ENCODE assay signal across 17 mouse cellular contexts in the genomic region with DNA sequence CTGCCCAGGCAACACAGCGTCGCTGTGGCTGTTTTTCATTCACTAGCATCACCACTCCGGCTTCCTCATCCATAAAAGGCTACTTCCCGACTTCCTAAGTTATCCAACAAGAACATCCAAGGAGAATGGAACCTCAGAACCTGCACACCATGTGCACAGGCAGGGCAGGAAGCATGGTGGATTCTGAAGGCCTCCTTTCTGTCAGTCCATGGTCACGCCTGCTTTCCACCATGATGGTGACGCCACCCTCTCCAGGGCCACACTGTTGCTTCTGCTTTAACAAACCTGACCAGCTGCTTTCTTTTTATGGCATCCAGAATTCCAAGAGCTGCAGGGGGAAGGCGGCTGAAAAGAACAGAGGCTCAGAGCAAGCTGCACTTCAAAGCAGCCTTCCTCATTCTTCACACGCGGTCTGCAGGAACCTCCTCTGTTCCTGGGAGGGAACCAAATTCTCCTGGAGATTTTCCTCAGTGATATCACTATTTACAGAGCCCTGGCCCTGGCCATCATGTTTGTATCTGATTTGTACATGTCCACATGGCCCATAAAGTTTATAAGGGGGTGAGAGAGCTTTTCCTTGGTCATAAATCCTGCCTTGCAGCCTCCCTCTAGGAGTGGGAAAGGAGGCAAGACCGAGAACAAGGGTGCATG.
DNase-seq lines count a peak whose midpoint lies in the region; ATAC-seq lines count a peak whose summit lies in the region.
"Had no signal": no experiment of that assay in that cellular context is flagged by ENCODE, and none has a peak within 500 bp of the region (broad histone marks: within the 10 kb centered on the region; RNA-seq: fewer than 3 reads in every experiment).

No protein-coding gene starts in this region.

- H3K27ac ChIP-seq in hindbrain, embryonic 10.5 days = peak overlapping the region; percentile 76
- no peak overlapping the region for H3K27ac ChIP-seq in hindbrain, embryonic 14.5 days
- H3K27ac ChIP-seq in midbrain, embryonic 11.5 days (ENCODE audit: low read depth, low read length) = 0 out of 2 replicates have a peak overlapping the region, but pooled peaks have one; percentile 27
- H3K27ac ChIP-seq in midbrain, embryonic 15.5 days = no peak overlapping the region
- peak overlapping the region; percentile 41 for H3K27ac ChIP-seq in embryonic facial prominence, embryonic 13.5 days
- peak overlapping the region; percentile 56 for H3K27ac ChIP-seq in limb, embryonic 10.5 days
- H3K27ac ChIP-seq: liver, embryonic 15.5 days had no signal

- no peak for ATAC-seq in hindbrain, embryonic 14.5 days (ENCODE audit: low FRiP score)
- ATAC-seq in midbrain, embryonic 11.5 days (ENCODE audit: low FRiP score) = no peak
- ATAC-seq in midbrain, embryonic 15.5 days (replicated peaks) = no peak
- no peak for ATAC-seq in embryonic facial prominence, embryonic 13.5 days (ENCODE audit: insufficient number of reproducible peaks, insufficient read depth, low FRiP score, low TSS enrichment, low read depth)
- ATAC-seq: forebrain, embryonic 16.5 days; hindbrain, embryonic 16.5 days had no signal

- no peak overlapping the region for H3K4me3 ChIP-seq in hindbrain, embryonic 10.5 days
- no peak overlapping the region for H3K4me3 ChIP-seq in hindbrain, embryonic 14.5 days (replicated peaks; ENCODE audit: low read length)
- no peak overlapping the region for H3K4me3 ChIP-seq in midbrain, embryonic 11.5 days (ENCODE audit: low read depth, low read length)
- H3K4me3 ChIP-seq in midbrain, embryonic 15.5 days = no peak overlapping the region
- H3K4me3 ChIP-seq in embryonic facial prominence, embryonic 13.5 days = no peak overlapping the region
- no peak overlapping the region for H3K4me3 ChIP-seq in limb, embryonic 10.5 days
- H3K4me3 ChIP-seq: liver, embryonic 15.5 days had no signal

- no peak overlapping the region for H3K4me2 ChIP-seq in hindbrain, embryonic 14.5 days (replicated peaks)
- no peak overlapping the region for H3K4me2 ChIP-seq in midbrain, embryonic 11.5 days
- no peak overlapping the region for H3K4me2 ChIP-seq in midbrain, embryonic 15.5 days
- H3K4me2 ChIP-seq in embryonic facial prominence, embryonic 13.5 days = no peak overlapping the region
- H3K4me2 ChIP-seq: liver, embryonic 15.5 days had no signal

- no peak for DNase-seq in hindbrain, embryonic 10.5 days (ENCODE audit: low spot score)
- no peak for DNase-seq in hindbrain, embryonic 14.5 days (ENCODE audit: low spot score)
- peak; percentile 82 for DNase-seq in midbrain, embryonic 11.5 days (ENCODE audit: low spot score, missing footprints)
- DNase-seq in limb, embryonic 10.5 days (ENCODE audit: low spot score) = peak; percentile 50
- DNase-seq in gastrocnemius, postnatal 25 days = no peak
- DNase-seq in gastrocnemius, postnatal 36 days = no peak
- DNase-seq: adrenal gland, adult 2 months; cerebellum, adult 9-10 months; gastrocnemius, postnatal 14 days; lung, postnatal 14 days; right cerebral cortex, postnatal 14 days; thymus, adult 18-20 months had no signal

- no peaks in the 10 kb centered on the region for H3K9me3 ChIP-seq in hindbrain, embryonic 10.5 days
- no peaks in the 10 kb centered on the region for H3K9me3 ChIP-seq in hindbrain, embryonic 14.5 days (ENCODE audit: control insufficient read depth, low read length)
- H3K9me3 ChIP-seq in midbrain, embryonic 11.5 days (ENCODE audit: control insufficient read depth, low read length) = no peaks in the 10 kb centered on the region
- H3K9me3 ChIP-seq in midbrain, embryonic 15.5 days = no peaks in the 10 kb centered on the region
- 0 out of 2 replicates have a peak, but pooled peaks cover 3% of the 10 kb centered on the region for H3K9me3 ChIP-seq in embryonic facial prominence, embryonic 13.5 days
- no peaks in the 10 kb centered on the region for H3K9me3 ChIP-seq in limb, embryonic 10.5 days (replicated peaks)
- H3K9me3 ChIP-seq: liver, embryonic 15.5 days had no signal

- H3K4me1 ChIP-seq in hindbrain, embryonic 10.5 days (replicated peaks) = peaks cover 74% of the 10 kb centered on the region
- H3K4me1 ChIP-seq in hindbrain, embryonic 14.5 days (replicated peaks; ENCODE audit: control insufficient read depth, insufficient read depth, low read length) = peaks cover 53% of the 10 kb centered on the region
- peaks cover 47% of the 10 kb centered on the region for H3K4me1 ChIP-seq in midbrain, embryonic 11.5 days (ENCODE audit: control insufficient read depth, insufficient read depth, low read length)
- H3K4me1 ChIP-seq in midbrain, embryonic 15.5 days = peaks cover 61% of the 10 kb centered on the region
- peaks cover 73% of the 10 kb centered on the region for H3K4me1 ChIP-seq in embryonic facial prominence, embryonic 13.5 days
- peaks cover 63% of the 10 kb centered on the region for H3K4me1 ChIP-seq in limb, embryonic 10.5 days

- no peaks in the 10 kb centered on the region for H3K27me3 ChIP-seq in hindbrain, embryonic 10.5 days (ENCODE audit: insufficient read depth, poor library complexity, severe bottlenecking)
- no peaks in the 10 kb centered on the region for H3K27me3 ChIP-seq in hindbrain, embryonic 14.5 days (ENCODE audit: control insufficient read depth, insufficient read depth, low read length)
- H3K27me3 ChIP-seq in midbrain, embryonic 11.5 days (ENCODE audit: control insufficient read depth, insufficient read depth, low read length) = no peaks in the 10 kb centered on the region
- H3K27me3 ChIP-seq in midbrain, embryonic 15.5 days (replicated peaks) = no peaks in the 10 kb centered on the region
- H3K27me3 ChIP-seq in embryonic facial prominence, embryonic 13.5 days = peaks cover 12% of the 10 kb centered on the region
- H3K27me3 ChIP-seq in limb, embryonic 10.5 days (ENCODE audit: low read depth, poor library complexity, severe bottlenecking) = peaks cover 11% of the 10 kb centered on the region; the same call in 1 of the 2 replicates

- no peak overlapping the region for H3K9ac ChIP-seq in hindbrain, embryonic 14.5 days
- H3K9ac ChIP-seq in midbrain, embryonic 11.5 days (ENCODE audit: low read length) = no peak overlapping the region
- H3K9ac ChIP-seq in midbrain, embryonic 15.5 days = no peak overlapping the region
- H3K9ac ChIP-seq in embryonic facial prominence, embryonic 13.5 days = no peak overlapping the region
- H3K9ac ChIP-seq: liver, embryonic 15.5 days had no signal

- H3K36me3 ChIP-seq in hindbrain, embryonic 10.5 days = no peaks in the 10 kb centered on the region
- no peaks in the 10 kb centered on the region for H3K36me3 ChIP-seq in hindbrain, embryonic 14.5 days (replicated peaks; ENCODE audit: control insufficient read depth, insufficient read depth)
- H3K36me3 ChIP-seq in midbrain, embryonic 11.5 days (ENCODE audit: control insufficient read depth, insufficient read depth, low read length) = no peaks in the 10 kb centered on the region
- no peaks in the 10 kb centered on the region for H3K36me3 ChIP-seq in midbrain, embryonic 15.5 days (replicated peaks)
- H3K36me3 ChIP-seq in embryonic facial prominence, embryonic 13.5 days = no peaks in the 10 kb centered on the region
- no peaks in the 10 kb centered on the region for H3K36me3 ChIP-seq in limb, embryonic 10.5 days
- H3K36me3 ChIP-seq: liver, embryonic 15.5 days had no signal

- 65% methylated on average over 10 of the region's 10 CpGs for WGBS in hindbrain, embryonic 10.5 days
- 63% methylated on average over 10 of the region's 10 CpGs for WGBS in hindbrain, embryonic 14.5 days
- WGBS in midbrain, embryonic 11.5 days = 59% methylated on average over 10 of the region's 10 CpGs
- WGBS in midbrain, embryonic 15.5 days = 59% methylated on average over 10 of the region's 10 CpGs
- 53% methylated on average over 10 of the region's 10 CpGs for WGBS in embryonic facial prominence, embryonic 13.5 days
- 47% methylated on average over 10 of the region's 10 CpGs for WGBS in limb, embryonic 10.5 days

- intact Hi-C loops in gastrocnemius, postnatal 36 days (cut with DNase I) = no loop called here

Comparison
In these comparisons a context has a peak if more than half of its experiments do, and no peak if none do; other contexts are left out.
1. H3K27ac ChIP-seq: peak in hindbrain, embryonic 10.5 days (single experiment), midbrain, embryonic 11.5 days (single experiment), embryonic facial prominence, embryonic 13.5 days (single experiment) and limb, embryonic 10.5 days (single experiment); none in hindbrain, embryonic 14.5 days (single experiment) and midbrain, embryonic 15.5 days (single experiment).
2. DNase-seq: peak in midbrain, embryonic 11.5 days (single experiment) and limb, embryonic 10.5 days (single experiment); none in hindbrain, embryonic 10.5 days (single experiment), hindbrain, embryonic 14.5 days (single experiment), gastrocnemius, postnatal 25 days (single experiment) and gastrocnemius, postnatal 36 days (0 of 2).